Mouse (Mus musculus): ENCODE results near the gene Mis18a.

The Mis18a gene

DNA sequence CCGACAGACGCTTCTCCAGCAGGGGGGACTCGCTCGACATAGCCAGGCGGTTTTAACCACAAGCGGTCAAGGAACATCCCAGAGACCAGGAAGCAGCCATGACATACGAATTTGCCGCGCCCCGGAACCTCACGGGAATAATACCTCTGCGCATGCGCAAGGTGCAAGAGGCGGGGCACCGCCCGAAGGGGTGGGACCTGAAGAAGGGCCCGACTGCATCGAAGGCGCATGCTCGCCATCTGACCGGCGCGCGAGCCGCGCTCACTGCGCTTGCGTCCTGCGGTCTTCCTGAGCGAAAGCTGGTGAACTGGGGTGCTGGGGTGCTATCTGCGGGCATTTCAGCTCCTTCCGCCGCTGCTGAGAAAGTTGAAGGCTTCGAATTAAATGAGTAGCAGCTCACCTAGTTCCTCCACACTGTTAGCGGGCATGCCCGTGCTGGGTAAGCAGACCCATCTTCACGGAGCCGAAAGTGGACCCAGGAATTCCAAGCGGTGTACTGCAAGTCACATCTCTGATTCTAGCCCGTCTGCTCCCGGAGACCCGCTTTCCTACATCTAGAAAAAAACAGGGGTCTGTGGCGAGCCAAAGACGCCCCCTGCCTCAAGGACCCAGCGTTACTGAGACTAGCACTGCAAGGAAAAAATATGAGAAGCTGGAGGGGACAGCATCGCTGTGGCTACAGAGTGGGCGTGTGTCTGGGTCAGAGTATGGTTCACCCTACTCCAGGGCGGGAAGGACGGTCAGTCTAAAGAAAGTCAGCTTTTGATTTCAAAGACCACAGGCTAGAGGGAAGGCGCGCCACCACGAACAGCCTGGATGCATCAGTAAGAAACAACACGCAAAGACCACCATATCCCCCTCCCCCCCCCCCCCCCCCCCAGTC lies at the start of gene Mis18a:
TSS of gene Mis18a (minus strand) at position 172 of the 883 bp plus-strand sequence.
- DNase-seq (ENCODE audit: low read depth, low spot score) = peak; percentile 93

DNA sequence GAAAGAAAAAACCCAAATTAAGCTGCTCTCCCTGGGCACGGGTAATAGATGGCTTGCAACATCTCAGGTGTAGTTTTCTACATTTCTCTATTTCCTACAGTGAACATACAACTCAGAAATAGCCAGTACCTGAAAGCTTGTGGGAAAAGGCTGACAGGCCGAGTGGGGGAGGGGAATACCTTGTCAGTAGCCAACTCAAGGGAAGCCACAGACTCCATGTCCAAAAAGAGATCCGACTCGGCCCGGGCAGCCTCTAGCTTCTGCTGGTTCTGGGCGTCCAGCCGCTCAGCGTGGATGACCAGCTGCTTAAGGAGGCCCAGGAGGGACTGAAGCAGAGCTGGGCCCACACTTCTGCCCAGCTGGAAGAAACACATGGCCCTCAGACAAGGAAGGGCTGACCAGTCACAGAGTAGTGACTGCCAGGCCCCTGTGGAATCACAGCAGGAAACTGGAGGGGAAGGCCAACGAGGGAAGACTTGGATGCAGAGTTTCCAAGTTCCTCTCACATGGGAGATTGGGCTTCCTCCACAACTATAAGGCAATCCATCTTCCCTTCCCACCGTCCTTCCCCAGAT lies 48.8 kb upstream of the Mis18a start:
- DNase-seq (ENCODE audit: low read depth, low spot score) = no peak

- DNase-seq (ENCODE audit: low read depth, low spot score) = no peak
These were observed 47.4 kb upstream of the Mis18a start for GRCm38 (mm10) chr16:90774646-90775045.

DNA sequence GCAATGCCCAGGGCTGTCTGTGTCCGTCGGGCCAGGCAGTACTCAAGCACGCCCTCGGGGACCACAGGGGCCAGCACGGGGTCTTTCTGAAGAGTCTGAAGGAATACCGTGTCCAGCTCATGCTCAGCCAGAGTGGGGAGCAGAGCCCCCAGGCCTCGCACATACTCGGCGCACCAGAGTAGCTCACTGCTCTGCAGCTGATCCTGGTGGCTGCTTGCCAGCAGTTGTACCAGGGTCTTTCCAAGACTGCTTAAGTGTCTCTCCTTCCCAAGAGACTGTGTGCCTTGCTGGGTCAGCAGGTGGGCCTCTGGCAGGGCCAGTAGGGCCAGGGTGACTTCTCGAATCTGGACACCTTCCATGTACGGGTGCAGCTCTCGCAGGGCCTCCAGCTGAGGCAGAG lies 47.0 kb upstream of the Mis18a start:
- no peak for DNase-seq (ENCODE audit: low read depth, low spot score)

GRCm38 (mm10) chr16:90766919-90767454 lies 39.8 kb upstream of the Mis18a start:
- no peak for DNase-seq (ENCODE audit: low read depth, low spot score)

GRCm38 (mm10) chr16:90765195-90765877 lies 38.1 kb upstream of the Mis18a start:
- no peak for DNase-seq (ENCODE audit: low read depth, low spot score)

GRCm38 (mm10) chr16:90760515-90760914 lies 33.3 kb upstream of the Mis18a start:
- DNase-seq (ENCODE audit: low read depth, low spot score) = no peak

DNA sequence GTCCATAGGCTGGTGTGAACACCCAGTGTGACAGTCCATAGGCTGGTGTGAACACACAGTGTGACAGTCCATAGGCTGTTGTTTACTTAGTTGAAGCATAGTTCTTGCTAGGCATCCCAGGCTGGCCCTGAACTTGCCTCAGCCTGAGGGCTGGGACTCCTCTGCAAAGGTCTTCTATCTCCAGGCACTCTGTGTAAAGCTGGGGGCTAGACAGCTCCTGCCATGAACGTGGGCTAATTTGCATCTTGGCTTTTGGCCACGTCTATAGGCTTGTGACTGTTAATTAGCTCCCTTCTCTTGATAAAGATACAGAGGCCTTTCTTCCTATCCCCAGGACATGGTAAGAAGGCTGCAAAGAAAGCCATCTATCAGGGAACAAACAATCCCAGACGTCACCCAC lies 32.1 kb upstream of the Mis18a start:
- no peak for DNase-seq (ENCODE audit: low read depth, low spot score)

GRCm38 (mm10) chr16:90753386-90753941 lies 26.3 kb upstream of the Mis18a start:
- DNase-seq (ENCODE audit: low read depth, low spot score) = no peak

DNA sequence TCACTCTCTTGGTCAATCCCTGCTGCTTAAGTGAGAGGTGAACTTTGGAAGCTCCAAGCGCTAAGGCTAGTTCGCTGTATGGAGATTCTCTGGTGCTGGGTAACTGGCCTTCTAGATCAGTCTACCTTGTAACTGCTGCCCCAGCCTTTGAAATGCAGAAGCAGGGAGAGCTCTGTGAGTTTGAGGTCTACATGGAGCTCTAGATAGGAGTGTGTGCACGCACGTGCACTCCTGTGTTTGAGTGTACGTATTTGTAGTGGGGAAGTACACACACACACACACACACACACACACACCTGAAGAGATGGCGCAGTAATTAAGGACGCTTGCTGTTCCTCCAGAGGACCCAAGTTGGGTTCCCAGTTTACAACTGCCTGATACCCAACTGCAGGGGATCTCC lies 21.0 kb upstream of the Mis18a start:
- no peak for DNase-seq (ENCODE audit: low read depth, low spot score)

GRCm38 (mm10) chr16:90747143-90747542 lies 19.9 kb upstream of the Mis18a start:
- DNase-seq (ENCODE audit: low read depth, low spot score) = no peak

DNA sequence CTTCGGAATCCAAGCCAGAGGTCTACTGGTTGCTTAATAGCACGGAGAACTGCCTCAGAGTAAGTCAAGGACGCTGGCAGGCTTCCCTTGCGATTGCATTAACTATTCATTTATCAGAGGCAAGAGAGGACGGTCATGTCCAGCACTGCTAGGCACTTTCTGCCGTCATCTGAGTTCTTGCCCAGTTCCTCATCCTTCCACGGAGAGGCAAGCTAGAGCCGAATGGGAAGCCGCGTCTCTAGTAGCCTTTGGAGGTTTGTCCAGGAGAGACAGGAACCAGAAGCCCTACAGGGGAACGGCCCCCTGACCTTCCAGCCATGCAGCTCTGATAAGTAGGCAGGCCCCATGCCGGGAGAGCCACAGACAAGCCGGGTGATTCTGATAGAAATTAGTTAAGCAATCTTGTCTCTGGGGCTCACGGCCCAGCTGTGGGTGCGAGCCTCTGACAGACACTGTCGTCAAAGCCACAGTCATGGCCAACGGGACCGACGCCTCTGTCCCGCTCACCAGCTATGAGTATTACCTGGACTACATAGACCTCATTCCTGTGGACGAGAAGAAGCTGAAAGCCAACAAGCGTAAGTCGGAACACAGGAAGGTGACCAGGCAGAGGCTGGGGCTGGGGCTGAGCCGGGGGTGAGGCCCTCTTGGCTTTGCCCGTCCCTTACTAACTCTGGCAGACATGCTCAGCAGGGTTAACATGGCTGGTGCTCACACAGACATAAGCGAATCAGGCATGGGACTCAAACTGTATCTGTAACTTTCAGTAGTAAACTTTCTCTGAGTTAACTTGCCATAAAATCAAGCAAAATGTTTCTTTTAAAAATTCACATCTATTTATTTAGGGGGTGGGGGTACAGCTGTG lies 11.1 kb upstream of the Mis18a start, which contains the start of gene Mrap:
TSS of gene Mrap (plus strand) at position 116 of the 865 bp plus-strand sequence.
- no peak for DNase-seq (ENCODE audit: low read depth, low spot score)

DNA sequence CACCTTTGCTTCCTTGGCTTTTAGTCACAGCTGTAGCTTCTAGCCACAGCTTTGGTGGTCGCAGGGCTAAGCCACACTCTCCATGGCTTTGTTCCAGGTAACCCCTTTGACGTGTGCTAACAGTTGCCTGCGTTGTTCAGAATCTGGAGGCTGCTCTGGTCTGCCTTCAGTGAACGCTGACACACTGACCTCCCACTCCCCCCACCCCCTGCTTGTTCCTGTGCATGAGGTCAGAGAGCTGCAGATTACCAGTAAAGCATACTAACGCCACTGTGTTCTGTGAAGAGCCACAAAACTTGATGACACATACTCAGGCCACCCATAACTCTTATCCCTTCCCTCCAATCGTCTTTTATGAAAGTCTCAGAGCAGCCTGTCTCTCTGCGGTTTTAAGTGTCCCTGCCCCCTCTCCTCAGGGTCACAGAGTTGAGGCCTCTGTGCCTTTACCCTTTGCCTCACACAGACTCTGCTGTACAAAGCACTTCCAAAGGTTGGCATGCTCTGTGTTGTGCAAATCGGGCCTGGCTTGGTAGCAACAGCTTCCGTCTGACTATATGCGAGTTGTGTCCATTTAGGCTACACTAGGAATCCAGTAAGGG lies 9.6 kb upstream of the Mis18a start:
- no peak for DNase-seq (ENCODE audit: low read depth, low spot score)

- DNase-seq (ENCODE audit: low read depth, low spot score) = no peak
These were observed 8.4 kb upstream of the Mis18a start for GRCm38 (mm10) chr16:90735611-90736010.

GRCm38 (mm10) chr16:90726600-90727227 lies 490 bp downstream of the Mis18a start:
- no peak for DNase-seq (ENCODE audit: low read depth, low spot score)

GRCm38 (mm10) chr16:90724051-90724450 lies 3.2 kb downstream of the Mis18a start:
- no peak for DNase-seq (ENCODE audit: low read depth, low spot score)

GRCm38 (mm10) chr16:90710313-90710712 lies 16.9 kb downstream of the Mis18a start:
- no peak for DNase-seq (ENCODE audit: low read depth, low spot score)

DNA sequence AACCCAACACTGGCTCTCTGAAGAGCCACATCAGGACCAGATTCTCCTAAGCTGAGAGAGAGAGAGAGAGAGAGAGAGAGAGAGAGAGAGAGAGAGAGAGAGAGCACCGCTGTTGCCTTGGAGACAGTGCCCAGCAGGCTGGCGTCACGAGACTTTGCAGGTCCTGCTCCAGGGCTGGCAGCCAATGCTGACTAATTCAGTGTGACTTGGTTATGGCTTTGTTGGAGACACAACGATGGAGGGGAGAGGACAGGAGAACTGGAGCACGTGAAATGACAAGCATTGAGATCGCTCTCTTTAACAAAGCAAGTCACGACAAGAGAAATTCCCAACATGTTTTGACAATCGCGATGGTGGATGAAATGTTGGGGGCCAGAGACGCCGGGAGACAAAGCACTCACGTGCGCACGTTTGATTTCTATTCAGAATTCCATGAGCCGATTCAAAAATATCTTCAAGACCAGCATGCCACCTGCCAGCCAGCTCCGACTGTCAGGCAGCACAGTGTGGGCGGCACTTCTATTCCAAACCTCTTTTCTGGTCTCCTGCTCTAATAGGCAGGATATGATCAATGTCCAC lies 17.4 kb downstream of the Mis18a start:
- DNase-seq (ENCODE audit: low read depth, low spot score) = peak; percentile 84

GRCm38 (mm10) chr16:90706279-90706678 lies 20.9 kb downstream of the Mis18a start:
- DNase-seq (ENCODE audit: low read depth, low spot score) = no peak
